Mouse (Mus musculus): ENCODE data around the gene Angel2. TPM values are rescaled to one million over a fixed set of nuclear protein-coding genes. Genes with fewer than 3 reads are reported as not detected.

Gene Angel2
- total RNA-seq, 1 experiment = 21.9 TPM

DNA sequence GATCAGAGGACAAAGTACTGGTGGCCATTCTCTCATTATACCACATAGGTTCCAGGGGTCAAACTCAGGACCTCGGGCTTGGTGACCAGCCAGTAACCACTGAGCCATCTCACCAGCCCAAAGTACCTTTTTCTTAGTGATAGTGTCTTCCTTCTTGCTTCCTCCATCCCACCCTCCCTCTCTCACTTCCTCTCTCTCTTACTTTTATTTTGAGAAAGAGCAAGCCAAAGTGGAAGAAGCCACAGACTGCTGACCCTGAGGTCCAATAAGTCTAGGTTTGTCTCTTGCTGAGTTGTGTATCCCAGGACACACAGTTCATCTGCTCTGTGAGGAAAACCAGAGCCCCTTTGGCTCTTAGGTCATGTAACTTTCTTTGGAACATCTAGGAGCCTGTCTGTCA is 55.6 kb downstream of the Angel2 start:
- TF ChIP-seq CHD2 (IDR thresholded peaks at IDR 0.05; ENCODE audit: low read depth, low read length) (no peak), HCFC1 (IDR thresholded peaks at IDR 0.05; ENCODE audit: borderline replicate concordance, insufficient read depth, low read length) (no peak), MAFK (IDR thresholded peaks at IDR 0.05; ENCODE audit: insufficient read depth, low read depth, low read length) (no peak), ZNF384 (IDR thresholded peaks at IDR 0.05; ENCODE audit: low read depth, low read length) (no peak)
- no peak for DNase-seq (ENCODE audit: low read depth, low spot score)
- H3K27ac ChIP-seq (ENCODE audit: insufficient read depth, low read depth, low read length, poor library complexity, severe bottlenecking) = no peak overlapping the region
- no peaks in the 10 kb centered on the region for H3K9me3 ChIP-seq (ENCODE audit: control insufficient read depth, insufficient read depth, low read depth, low read length)
- no peak overlapping the region for H3K9ac ChIP-seq (ENCODE audit: insufficient read depth, low read depth, low read length, poor library complexity, severe bottlenecking)
- in situ Hi-C loops (cut with MboI; ENCODE audit: low sequenced_read_pairs in 2 of 2, unreplicated experiment in 2 of 2) = no loop called here
- no peak overlapping the region for H3K4me3 ChIP-seq (ENCODE audit: insufficient read depth in 1 of 2, low read depth in 1 of 2, low read length in 2 of 2, poor library complexity in 1 of 2, severe bottlenecking in 1 of 2)
- H3K36me3 ChIP-seq (ENCODE audit: control insufficient read depth, insufficient read depth, low read length, poor library complexity, severe bottlenecking) = no peaks in the 10 kb centered on the region
- H3K4me1 ChIP-seq (ENCODE audit: control insufficient read depth in 2 of 2, insufficient read depth in 2 of 2, low read length in 2 of 2, poor library complexity in 1 of 2) = no peaks in the 10 kb centered on the region

GRCm38 (mm10) chr1:190981412-190981811 is 56.5 kb downstream of the Angel2 start:
- H3K36me3 ChIP-seq (ENCODE audit: control insufficient read depth, insufficient read depth, low read length, poor library complexity, severe bottlenecking) = no peaks in the 10 kb centered on the region
- H3K9ac ChIP-seq (ENCODE audit: insufficient read depth, low read depth, low read length, poor library complexity, severe bottlenecking) = no peak overlapping the region
- no peak overlapping the region for H3K4me3 ChIP-seq (ENCODE audit: insufficient read depth in 1 of 2, low read depth in 1 of 2, low read length in 2 of 2, poor library complexity in 1 of 2, severe bottlenecking in 1 of 2)
- TF ChIP-seq ZNF384 (IDR thresholded peaks at IDR 0.05; ENCODE audit: low read depth, low read length) = no peak
- no peak for TF ChIP-seq HCFC1 (IDR thresholded peaks at IDR 0.05; ENCODE audit: borderline replicate concordance, insufficient read depth, low read length)
- TF ChIP-seq MAFK (IDR thresholded peaks at IDR 0.05; ENCODE audit: insufficient read depth, low read depth, low read length) = no peak
- no peak for TF ChIP-seq ZC3H11A (IDR thresholded peaks at IDR 0.05; ENCODE audit: borderline replicate concordance, low read depth, low read length)
- TF ChIP-seq CHD2 (IDR thresholded peaks at IDR 0.05; ENCODE audit: low read depth, low read length) = no peak
- in situ Hi-C loops (cut with MboI; ENCODE audit: low sequenced_read_pairs in 2 of 2, unreplicated experiment in 2 of 2) = no loop called here
- H3K27ac ChIP-seq (ENCODE audit: insufficient read depth, low read depth, low read length, poor library complexity, severe bottlenecking) = no peak overlapping the region
- no peaks in the 10 kb centered on the region for H3K4me1 ChIP-seq (ENCODE audit: control insufficient read depth in 2 of 2, insufficient read depth in 2 of 2, low read length in 2 of 2, poor library complexity in 1 of 2)
- H3K9me3 ChIP-seq (ENCODE audit: control insufficient read depth, insufficient read depth, low read depth, low read length) = no peaks in the 10 kb centered on the region
- no peak for DNase-seq (ENCODE audit: low read depth, low spot score)

- Histone ChIP-seq H3K27ac (ENCODE audit: insufficient read depth, low read depth, low read length, poor library complexity, severe bottlenecking) (no peak overlapping the region), H3K9ac (ENCODE audit: insufficient read depth, low read depth, low read length, poor library complexity, severe bottlenecking) (no peak overlapping the region), H3K9me3 (ENCODE audit: control insufficient read depth, insufficient read depth, low read depth, low read length) (no peaks in the 10 kb centered on the region), H3K36me3 (ENCODE audit: control insufficient read depth, insufficient read depth, low read length, poor library complexity, severe bottlenecking) (no peaks in the 10 kb centered on the region), H3K4me3 (ENCODE audit: insufficient read depth in 1 of 2, low read depth in 1 of 2, low read length in 2 of 2, poor library complexity in 1 of 2, severe bottlenecking in 1 of 2) (no peak overlapping the region), H3K4me1 (ENCODE audit: control insufficient read depth in 2 of 2, insufficient read depth in 2 of 2, low read length in 2 of 2, poor library complexity in 1 of 2) (no peaks in the 10 kb centered on the region)
- DNase-seq (ENCODE audit: low read depth, low spot score) = no peak
- no peak for TF ChIP-seq CHD2 (IDR thresholded peaks at IDR 0.05; ENCODE audit: low read depth, low read length)
- no peak for TF ChIP-seq MAFK (IDR thresholded peaks at IDR 0.05; ENCODE audit: insufficient read depth, low read depth, low read length)
- TF ChIP-seq HCFC1 (IDR thresholded peaks at IDR 0.05; ENCODE audit: borderline replicate concordance, insufficient read depth, low read length) = no peak
- TF ChIP-seq ZC3H11A (IDR thresholded peaks at IDR 0.05; ENCODE audit: borderline replicate concordance, low read depth, low read length) = peak; percentile 21; the same call in 1 of the 2 replicates
- no peak for TF ChIP-seq ZNF384 (IDR thresholded peaks at IDR 0.05; ENCODE audit: low read depth, low read length)
- in situ Hi-C loops (cut with MboI; ENCODE audit: low sequenced_read_pairs in 2 of 2, unreplicated experiment in 2 of 2) = no loop called here
Observed at GRCm38 (mm10) chr1:190989437-190990082, 64.6 kb downstream of the Angel2 start.

GRCm38 (mm10) chr1:190995548-190995947 is 70.6 kb downstream of the Angel2 start:
- Histone ChIP-seq H3K9ac (ENCODE audit: insufficient read depth, low read depth, low read length, poor library complexity, severe bottlenecking) (no peak overlapping the region), H3K9me3 (ENCODE audit: control insufficient read depth, insufficient read depth, low read depth, low read length) (no peaks in the 10 kb centered on the region), H3K27ac (ENCODE audit: insufficient read depth, low read depth, low read length, poor library complexity, severe bottlenecking) (no peak overlapping the region), H3K4me3 (ENCODE audit: insufficient read depth in 1 of 2, low read depth in 1 of 2, low read length in 2 of 2, poor library complexity in 1 of 2, severe bottlenecking in 1 of 2) (no peak overlapping the region), H3K36me3 (ENCODE audit: control insufficient read depth, insufficient read depth, low read length, poor library complexity, severe bottlenecking) (no peaks in the 10 kb centered on the region), H3K4me1 (ENCODE audit: control insufficient read depth in 2 of 2, insufficient read depth in 2 of 2, low read length in 2 of 2, poor library complexity in 1 of 2) (no peaks in the 10 kb centered on the region)
- no peak for TF ChIP-seq MAFK (IDR thresholded peaks at IDR 0.05; ENCODE audit: insufficient read depth, low read depth, low read length)
- TF ChIP-seq CHD2 (IDR thresholded peaks at IDR 0.05; ENCODE audit: low read depth, low read length) = no peak
- TF ChIP-seq HCFC1 (IDR thresholded peaks at IDR 0.05; ENCODE audit: borderline replicate concordance, insufficient read depth, low read length) = no peak
- no peak for TF ChIP-seq ZNF384 (IDR thresholded peaks at IDR 0.05; ENCODE audit: low read depth, low read length)
- no peak for TF ChIP-seq ZC3H11A (IDR thresholded peaks at IDR 0.05; ENCODE audit: borderline replicate concordance, low read depth, low read length)
- in situ Hi-C loops (cut with MboI; ENCODE audit: low sequenced_read_pairs in 2 of 2, unreplicated experiment in 2 of 2) = no loop called here
- no peak for DNase-seq (ENCODE audit: low read depth, low spot score)

Measured in ES-E14 (cell line).